Mouse (Mus musculus): ENCODE data around the gene Vps8. TPM values are rescaled to one million over a fixed set of nuclear protein-coding genes. Genes with fewer than 3 reads are reported as not detected.

Gene Vps8
- polyA plus RNA-seq, 1 experiment = 36.3 TPM

- TF ChIP-seq GATA1 (IDR thresholded peaks at IDR 0.05; ENCODE audit: low read length) = no peak
Observed at GRCm38 (mm10) chr16:21547446-21547845, 124.5 kb downstream of the Vps8 start.

GRCm38 (mm10) chr16:21549751-21550150 lies 126.8 kb downstream of the Vps8 start:
- TF ChIP-seq GATA1 (IDR thresholded peaks at IDR 0.05; ENCODE audit: low read length) = no peak

GRCm38 (mm10) chr16:21550453-21550852 lies 127.5 kb downstream of the Vps8 start:
- TF ChIP-seq GATA1 (IDR thresholded peaks at IDR 0.05; ENCODE audit: low read length) = no peak

- TF ChIP-seq GATA1 (IDR thresholded peaks at IDR 0.05; ENCODE audit: low read length) = no peak
Observed at GRCm38 (mm10) chr16:21553506-21553905, 130.6 kb downstream of the Vps8 start.

GRCm38 (mm10) chr16:21562625-21563300 lies 139.8 kb downstream of the Vps8 start:
- no peak for TF ChIP-seq GATA1 (IDR thresholded peaks at IDR 0.05; ENCODE audit: low read length)

GRCm38 (mm10) chr16:21563322-21563721 lies 140.4 kb downstream of the Vps8 start:
- TF ChIP-seq GATA1 (IDR thresholded peaks at IDR 0.05; ENCODE audit: low read length) = no peak

GRCm38 (mm10) chr16:21567093-21567492 lies 144.2 kb downstream of the Vps8 start:
- TF ChIP-seq GATA1 (IDR thresholded peaks at IDR 0.05; ENCODE audit: low read length) = no peak

- no peak for TF ChIP-seq GATA1 (IDR thresholded peaks at IDR 0.05; ENCODE audit: low read length)
Observed at GRCm38 (mm10) chr16:21569952-21570351, 147.0 kb downstream of the Vps8 start.

- TF ChIP-seq GATA1 (IDR thresholded peaks at IDR 0.05; ENCODE audit: low read length) = no peak
Observed at GRCm38 (mm10) chr16:21570786-21571185, 147.9 kb downstream of the Vps8 start.

- TF ChIP-seq GATA1 (IDR thresholded peaks at IDR 0.05; ENCODE audit: low read length) = no peak
Observed at GRCm38 (mm10) chr16:21576000-21576420, 153.1 kb downstream of the Vps8 start.

- no peak for TF ChIP-seq GATA1 (IDR thresholded peaks at IDR 0.05; ENCODE audit: low read length)
Observed at GRCm38 (mm10) chr16:21589110-21589509, 166.2 kb downstream of the Vps8 start.

- no peak for TF ChIP-seq GATA1 (IDR thresholded peaks at IDR 0.05; ENCODE audit: low read length)
Observed at GRCm38 (mm10) chr16:21590806-21591205, 167.9 kb downstream of the Vps8 start.

- no peak for TF ChIP-seq GATA1 (IDR thresholded peaks at IDR 0.05; ENCODE audit: low read length)
Observed at GRCm38 (mm10) chr16:21591511-21591910, 168.6 kb downstream of the Vps8 start.

- TF ChIP-seq GATA1 (IDR thresholded peaks at IDR 0.05; ENCODE audit: low read length) = no peak
Observed at GRCm38 (mm10) chr16:21595539-21595938, 172.6 kb downstream of the Vps8 start.

GRCm38 (mm10) chr16:21604354-21604753 lies 181.4 kb downstream of the Vps8 start:
- no peak for TF ChIP-seq GATA1 (IDR thresholded peaks at IDR 0.05; ENCODE audit: low read length)

- TF ChIP-seq GATA1 (IDR thresholded peaks at IDR 0.05; ENCODE audit: low read length) = no peak
Observed at GRCm38 (mm10) chr16:21606249-21607020, 183.5 kb downstream of the Vps8 start.
